Mouse (Mus musculus): ENCODE measurements around the gene Cdc42se1.

Gene Cdc42se1

GRCm38 (mm10) chr3:95285390-95285789 lies 56.9 kb downstream of the Cdc42se1 start:
- DNase-seq, result no peak
